Mouse (Mus musculus) liver, adult 2 months (tissue): ENCODE results near the gene Fam219a. TPM values are rescaled to one million over a fixed set of nuclear protein-coding genes. Genes with fewer than 3 reads are reported as not detected.
A peak's percentile ranks its signal among the peaks of the same experiment; 100 is the strongest.

ENCODE experiments used
- DNase-seq: peaks from one replicate; pipeline ENCODE4 v3.0.0-alpha.2; 2011; ENCODE audit warnings: low read depth, low spot score; ENCODE audit errors: extremely low read depth
- H3K27ac ChIP-seq: fragments of 200-500 bp; replicated peaks from 2 replicates; pipeline ENCODE4 v1.5.1; 2012; ENCODE audit warnings: low read depth, mild to moderate bottlenecking, control low read depth, inconsistent platforms, low read length; ENCODE audit not compliant: insufficient read depth
- H3K27me3 ChIP-seq: fragments of 200-500 bp; 2 replicates; pipeline ENCODE4 v1.6.1; 2012; ENCODE audit warnings: mild to moderate bottlenecking, moderate library complexity, low read length, inconsistent platforms; ENCODE audit not compliant: control insufficient read depth, insufficient read depth
- H3K36me3 ChIP-seq: fragments of 200-500 bp; 2 replicates; pipeline ENCODE4 v1.6.1; 2012; ENCODE audit warnings: low read length, inconsistent platforms; ENCODE audit not compliant: control insufficient read depth, insufficient read depth
- H3K4me1 ChIP-seq: fragments of 200-500 bp; 2 replicates; pipeline ENCODE4 v1.6.1; 2011; ENCODE audit warnings: low read length; ENCODE audit not compliant: control insufficient read depth, insufficient read depth
- H3K4me3 ChIP-seq: fragments of 200-500 bp; 2 replicates; pipeline ENCODE4 v1.5.1; 2011; ENCODE audit warnings: low read depth, mild to moderate bottlenecking, control low read depth, low read length, moderate library complexity; ENCODE audit not compliant: insufficient read depth
- H3K79me2 ChIP-seq: fragments of 200-500 bp; 2 replicates; pipeline ENCODE4 v1.6.1; 2012; ENCODE audit warnings: inconsistent platforms, mild to moderate bottlenecking, low read length, moderate library complexity; ENCODE audit not compliant: control insufficient read depth, insufficient read depth
- H3K9ac ChIP-seq: fragments of 200-500 bp; 2 replicates; pipeline ENCODE4 v1.6.1; 2012; ENCODE audit warnings: low read depth, mild to moderate bottlenecking, control low read depth, inconsistent platforms, low read length
- CTCF ChIP-seq: fragments of 200-500 bp; IDR thresholded peaks from 2 replicates; pipeline ENCODE4 v1.5.1; 2011; ENCODE audit warnings: low read depth, low read length, control low read depth
- POLR2A ChIP-seq: fragments of 200-500 bp; IDR thresholded peaks from 2 replicates; pipeline ENCODE4 v1.6.1; 2011; ENCODE audit warnings: low read length, control low read depth; ENCODE audit not compliant: insufficient read depth; ENCODE audit errors: extremely low read depth
- WGBS: fragments of 180-500 bp; shearing (Covaris S2); methylation state at CpG from one replicate; pipeline ENCODE4 v1.1.7; 2018; 5-methylcytosine and 5-hydroxymethylcytosine counted together
- polyA plus RNA-seq: library from polyadenylated mRNA; depleted of rRNA; stranded (reverse); fragments of >200 nt; gene quantifications from 2 replicates; pipeline ENCODE4 v1.2.3, GENCODE M21; 2012
- total RNA-seq: library from RNA; depleted of rRNA; stranded (reverse); fragments of >200 nt; gene quantifications from 2 replicates; pipeline ENCODE4 v1.2.3, GENCODE M21; 2014

The Fam219a gene
- total and polyA plus RNA-seq, 2 experiments: 1.5 to 6.5 TPM

DNA sequence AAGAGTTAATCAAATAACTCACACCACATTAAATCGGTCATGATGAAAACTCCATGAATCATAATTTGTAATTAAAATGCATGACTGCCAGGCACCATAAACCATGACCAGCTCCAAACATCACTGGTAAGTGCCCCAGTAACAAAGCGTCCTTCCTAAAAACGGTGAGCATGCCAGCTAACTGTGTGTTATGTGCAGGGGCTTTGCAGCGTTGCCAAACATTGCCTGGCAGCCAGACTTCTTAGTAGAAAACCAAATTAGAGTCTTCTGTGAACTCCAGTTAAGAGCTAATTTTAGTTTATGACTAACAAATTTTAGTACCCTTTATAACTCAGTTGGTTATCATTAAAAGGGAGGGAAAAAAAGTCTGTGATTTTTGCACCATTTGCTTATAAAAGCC lies 4.2 kb upstream of the Fam219a start:
- H3K27me3 ChIP-seq: no peaks in the 10 kb centered on the region
- H3K4me1 ChIP-seq: no peaks in the 10 kb centered on the region
- no peak overlapping the region for H3K9ac ChIP-seq
- H3K27ac ChIP-seq: no peak overlapping the region
- no peaks in the 10 kb centered on the region for H3K36me3 ChIP-seq
- peaks cover 5% of the 10 kb centered on the region; the same call in 1 of the 2 replicates for H3K79me2 ChIP-seq
- 85% methylated on average over 4 of the region's 4 CpGs for WGBS
- DNase-seq: no peak
- no peak overlapping the region for H3K4me3 ChIP-seq
- TF ChIP-seq POLR2A (no peak), CTCF (no peak)

DNA sequence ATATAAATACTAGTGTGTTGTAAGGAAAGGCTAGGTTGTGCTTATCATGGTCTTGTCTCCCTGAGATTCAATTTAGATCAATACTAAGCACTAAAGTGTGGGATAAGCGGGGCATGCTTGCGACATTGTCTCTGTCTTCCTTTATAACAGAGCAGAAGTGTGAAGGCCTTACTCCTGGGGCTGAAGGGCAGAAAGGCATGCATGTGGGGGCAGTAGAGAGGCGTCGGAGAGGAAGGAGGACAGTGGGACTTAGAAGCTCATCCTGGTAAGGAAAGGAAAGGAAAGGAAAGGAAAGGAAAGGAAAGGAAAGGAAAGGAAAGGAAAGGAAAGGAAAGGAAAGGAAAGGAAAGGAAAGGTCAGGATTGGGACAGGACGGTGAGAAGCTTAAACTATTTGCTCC lies 2.2 kb upstream of the Fam219a start:
- DNase-seq: no peak
- H3K27ac ChIP-seq: no peak overlapping the region
- H3K79me2 ChIP-seq: peaks cover 8% of the 10 kb centered on the region; the same call in 1 of the 2 replicates
- 63% methylated on average over 5 of the region's 5 CpGs for WGBS
- 0 out of 2 replicates have a peak, but pooled peaks cover 3% of the 10 kb centered on the region for H3K4me1 ChIP-seq
- no peaks in the 10 kb centered on the region for H3K27me3 ChIP-seq
- TF ChIP-seq CTCF (no peak; the same call in 1 of the 2 replicates), POLR2A (no peak)
- no peaks in the 10 kb centered on the region for H3K36me3 ChIP-seq
- H3K9ac ChIP-seq: no peak overlapping the region
- H3K4me3 ChIP-seq: no peak overlapping the region

DNA sequence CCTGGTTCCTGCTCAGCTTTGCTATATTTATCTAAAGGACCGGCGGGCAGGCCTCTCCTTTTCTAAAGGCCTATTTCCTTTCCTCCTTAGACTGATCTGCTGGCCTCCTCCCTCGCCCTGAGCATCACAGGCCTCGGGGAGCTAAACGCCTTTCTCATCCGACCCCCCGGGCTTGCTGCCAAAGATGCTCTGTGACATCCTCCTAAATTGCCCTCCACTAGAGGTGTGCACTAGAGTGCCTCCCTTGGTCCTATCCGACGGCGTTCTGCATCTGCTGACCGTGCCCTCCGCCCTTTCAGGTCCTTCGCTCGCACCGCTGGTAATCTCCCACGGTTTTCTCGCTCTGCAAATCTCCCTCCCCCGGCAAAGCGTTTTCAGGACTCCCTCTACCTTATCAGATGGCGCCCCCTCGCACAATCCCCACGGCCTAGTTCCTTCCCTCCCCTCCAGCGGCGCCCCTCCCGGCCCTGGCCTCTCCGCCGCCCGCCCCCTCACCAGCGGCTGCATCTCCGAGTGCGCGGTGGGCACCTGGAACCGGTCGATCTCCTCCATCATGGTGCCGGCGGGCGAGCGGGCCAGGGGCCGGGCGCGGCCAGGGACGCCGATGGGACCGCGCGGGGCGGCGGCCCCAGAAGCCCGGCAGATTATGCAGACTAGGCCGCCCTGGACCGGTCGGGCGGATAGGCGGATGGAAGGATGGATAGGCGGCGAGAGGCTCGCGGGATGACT lies 492 bp downstream of the Fam219a start:
- TF ChIP-seq CTCF: no peak
- TF ChIP-seq POLR2A: no peak
- H3K79me2 ChIP-seq: peaks cover 8% of the 10 kb centered on the region; the same call in 1 of the 2 replicates
- 0 out of 2 replicates have a peak, but pooled peaks cover 3% of the 10 kb centered on the region for H3K4me1 ChIP-seq
- DNase-seq: no peak
- H3K36me3 ChIP-seq: no peaks in the 10 kb centered on the region
- H3K9ac ChIP-seq: peak overlapping the region; percentile 81
- H3K4me3 ChIP-seq: peak overlapping the region; percentile 85
- H3K27ac ChIP-seq: peak overlapping the region; percentile 25
- no peaks in the 10 kb centered on the region for H3K27me3 ChIP-seq
- 3% methylated on average over 58 of the region's 58 CpGs for WGBS

DNA sequence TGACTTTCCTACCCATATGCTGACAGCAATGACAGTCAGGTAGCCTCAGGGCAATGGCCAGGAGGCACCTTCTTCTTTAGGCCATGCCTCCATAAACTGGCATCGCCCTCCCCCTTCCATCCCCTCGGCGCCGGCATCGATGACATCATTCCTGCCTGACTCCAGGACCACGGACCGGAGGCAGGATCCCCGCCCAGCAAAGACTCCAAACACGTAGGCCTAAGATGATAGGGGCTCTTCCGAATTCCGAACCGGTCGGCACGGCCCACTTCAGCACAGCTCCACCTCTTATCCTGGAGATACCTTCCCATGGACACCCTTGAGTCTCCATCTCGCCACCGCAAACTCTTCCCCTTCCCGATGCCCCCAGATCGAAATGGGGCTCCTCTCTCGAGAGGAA lies 1.1 kb downstream of the Fam219a start:
- H3K9ac ChIP-seq: peak overlapping the region; percentile 81
- no peak for TF ChIP-seq POLR2A
- no peak for TF ChIP-seq CTCF
- DNase-seq: no peak

DNA sequence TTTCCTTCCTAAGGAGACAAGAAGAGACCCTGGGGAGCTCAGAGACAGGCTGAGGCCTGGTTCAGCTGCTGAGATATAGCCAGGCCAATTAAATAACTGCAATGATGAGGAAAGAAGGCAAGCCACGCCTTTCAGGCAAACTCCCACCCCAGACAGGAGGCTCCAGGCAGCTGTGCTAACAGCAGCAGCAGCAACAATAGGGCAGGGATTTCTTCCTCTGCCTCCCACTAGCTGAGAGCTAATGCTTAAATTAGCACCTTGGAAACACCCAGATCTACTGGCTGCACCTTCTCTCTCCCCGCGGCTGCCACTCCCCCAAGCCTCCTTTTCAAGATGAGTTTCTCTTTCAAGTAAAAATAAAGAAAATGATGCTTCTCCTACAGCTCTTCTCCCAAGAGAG lies 3.2 kb downstream of the Fam219a start:
- no peak overlapping the region for H3K9ac ChIP-seq
- no peaks in the 10 kb centered on the region for H3K36me3 ChIP-seq
- H3K27ac ChIP-seq: no peak overlapping the region
- 0 out of 2 replicates have a peak, but pooled peaks cover 3% of the 10 kb centered on the region for H3K4me1 ChIP-seq
- H3K79me2 ChIP-seq: peaks cover 12% of the 10 kb centered on the region; the same call in 1 of the 2 replicates
- WGBS: 49% methylated on average over 3 of the region's 3 CpGs
- TF ChIP-seq CTCF (no peak), POLR2A (no peak)
- H3K4me3 ChIP-seq: no peak overlapping the region
- H3K27me3 ChIP-seq: no peaks in the 10 kb centered on the region
- DNase-seq: no peak

More for the DNA sequence above, 1.1 kb downstream of the Fam219a start:
- H3K4me1 ChIP-seq: 0 out of 2 replicates have a peak, but pooled peaks cover 3% of the 10 kb centered on the region
- H3K4me3 ChIP-seq: peak overlapping the region; percentile 85
- 46% methylated on average over 19 of the region's 19 CpGs for WGBS
- H3K36me3 ChIP-seq: no peaks in the 10 kb centered on the region
- peak overlapping the region; percentile 17; the same call in 1 of the 2 replicates for H3K27ac ChIP-seq
- peaks cover 9% of the 10 kb centered on the region; the same call in 1 of the 2 replicates for H3K79me2 ChIP-seq
- no peaks in the 10 kb centered on the region for H3K27me3 ChIP-seq

DNA sequence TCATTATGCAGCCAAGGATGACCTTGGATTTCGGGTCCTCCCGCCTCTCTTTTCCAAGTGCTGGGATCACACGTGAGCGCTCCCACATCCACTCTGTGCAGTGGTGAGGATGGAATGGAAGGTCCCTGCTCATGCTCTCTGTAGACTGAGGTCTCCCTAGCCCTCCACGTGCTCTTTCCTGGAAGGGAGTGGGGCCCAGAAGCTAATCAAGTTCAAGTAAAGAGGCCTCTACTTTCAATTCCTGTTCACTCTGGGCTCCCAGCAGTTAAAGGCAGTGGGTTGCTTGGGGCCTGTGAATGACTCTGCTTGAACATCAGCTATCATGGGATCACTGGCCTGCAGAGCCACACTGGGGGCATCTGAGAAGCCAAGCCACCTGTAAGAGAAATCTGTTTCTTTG lies 6.0 kb downstream of the Fam219a start:
- H3K36me3 ChIP-seq: no peaks in the 10 kb centered on the region

More for the DNA sequence above, 6.0 kb downstream of the Fam219a start:
- Histone ChIP-seq H3K4me3 (no peak overlapping the region), H3K27ac (no peak overlapping the region), H3K4me1 (0 out of 2 replicates have a peak, but pooled peaks cover 3% of the 10 kb centered on the region), H3K79me2 (peaks cover 7% of the 10 kb centered on the region; the same call in 1 of the 2 replicates), H3K27me3 (no peaks in the 10 kb centered on the region), H3K9ac (no peak overlapping the region)
- no peak for DNase-seq
- 86% methylated on average over 5 of the region's 5 CpGs for WGBS
- TF ChIP-seq POLR2A: no peak
